Mouse (Mus musculus) erythroblast, embryonic 14.5 days (primary cell): ENCODE results near the gene Scai.

ENCODE experiments used
- GATA1 ChIP-seq: IDR thresholded peaks from 2 replicates; pipeline ENCODE4 v1.6.1; 2012; ENCODE audit warnings: low read length, inconsistent platforms, mixed read lengths
- TAL1 ChIP-seq: IDR thresholded peaks from 3 replicates; pipeline ENCODE4 v1.6.1; 2012; ENCODE audit warnings: low read length, inconsistent platforms, mixed read lengths

- TF ChIP-seq GATA1: no peak
- TF ChIP-seq TAL1: no peak
Observed at GRCm38 (mm10) chr2:39064687-39065399, 125.7 kb downstream of the Scai start.
